Comparison of ENCODE assay signal across 8 mouse cellular contexts in the genomic region with DNA sequence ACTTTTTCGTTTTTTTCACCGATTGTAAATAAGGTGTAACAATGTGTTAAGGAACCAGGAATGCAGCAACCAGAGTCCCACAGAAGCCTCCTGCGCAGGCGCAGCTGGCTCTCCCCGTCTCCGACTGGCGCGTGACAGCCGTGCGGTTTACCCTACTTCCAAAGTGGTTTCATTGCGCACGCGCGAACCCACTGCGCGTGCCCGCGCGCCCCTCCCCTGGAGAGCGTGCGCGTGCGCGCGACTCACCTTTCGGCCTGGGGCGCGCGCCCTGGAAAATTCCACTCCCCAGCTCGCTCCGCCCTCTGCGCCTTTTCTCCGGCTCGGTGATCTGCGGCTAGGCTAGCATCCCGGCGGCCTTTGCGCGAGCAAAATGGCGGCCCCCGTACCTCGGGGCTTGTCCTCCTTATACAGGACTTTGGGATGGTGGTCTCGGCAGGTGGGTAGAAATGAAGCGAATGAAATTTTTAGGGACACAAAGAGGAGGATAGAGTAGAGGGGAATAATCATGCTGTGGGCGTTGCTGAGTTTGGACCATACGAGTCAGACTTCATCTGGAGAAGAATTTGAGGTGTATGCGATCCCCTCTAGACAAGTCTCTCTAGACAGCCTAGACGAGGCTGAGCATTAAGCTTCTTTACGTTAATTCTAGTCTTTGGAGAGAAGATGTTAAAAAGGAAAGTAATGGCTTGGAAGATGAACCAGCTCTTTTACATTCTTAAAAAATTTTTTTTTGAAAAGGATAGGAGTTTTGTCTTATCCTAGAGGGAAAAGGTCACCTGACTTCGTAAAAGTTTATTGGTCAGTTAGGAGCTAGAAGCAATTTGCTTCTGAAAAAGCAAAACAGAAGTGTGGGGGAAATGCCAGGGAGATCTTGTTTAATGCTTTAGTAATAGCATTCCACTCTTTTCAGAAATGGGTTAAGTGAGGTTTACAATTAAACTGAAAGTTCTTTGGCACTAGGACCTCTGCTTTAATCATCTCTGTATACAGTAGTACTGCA. TPM values are rescaled to one million over a fixed set of nuclear protein-coding genes. Genes with fewer than 3 reads are reported as not detected.
DNase-seq lines count a peak whose midpoint lies in the region; ATAC-seq lines count a peak whose summit lies in the region.

A gene (plus strand): TSS at position 213 of the 1,000 bp plus-strand sequence.

- H3K4me2 ChIP-seq in heart, embryonic 14.5 days (ENCODE audit: low read length): peak within 1 kb of the TSS; percentile 62
- peak within 1 kb of the TSS; percentile 62 for H3K4me2 ChIP-seq in liver, embryonic 13.5 days
- H3K4me2 ChIP-seq in stomach, embryonic 16.5 days (ENCODE audit: low read depth, low read length): peak within 1 kb of the TSS; percentile 70

- H3K4me3 ChIP-seq in brown adipose tissue, adult 24 weeks (ENCODE audit: insufficient read depth, low read depth, low read length): peak within 1 kb of the TSS; percentile 71
- peak within 1 kb of the TSS; percentile 50 to 55 for H3K4me3 ChIP-seq in heart, embryonic 14.5 days (ENCODE audit: control insufficient read depth in 1 of 2, insufficient read depth in 1 of 2, low read depth in 1 of 2, low read length in 2 of 2)
- H3K4me3 ChIP-seq in liver, embryonic 13.5 days (replicated peaks): peak within 1 kb of the TSS; percentile 69
- peak within 1 kb of the TSS; percentile 65 for H3K4me3 ChIP-seq in stomach, embryonic 16.5 days (replicated peaks; ENCODE audit: low read length)

- peak within 1 kb of the TSS; percentile 78 for H3K9ac ChIP-seq in heart, embryonic 14.5 days (ENCODE audit: low read length)
- H3K9ac ChIP-seq in liver, embryonic 13.5 days: peak within 1 kb of the TSS; percentile 72
- H3K9ac ChIP-seq in stomach, embryonic 16.5 days (ENCODE audit: low read length): peak within 1 kb of the TSS; percentile 77

- ATAC-seq in heart, embryonic 14.5 days (ENCODE audit: insufficient number of reproducible peaks, insufficient read depth, low FRiP score, low read depth): peak; percentile 93
- peak; percentile 93 for ATAC-seq in liver, embryonic 13.5 days (ENCODE audit: low read depth)
- peak; percentile 94 for ATAC-seq in stomach, embryonic 16.5 days (ENCODE audit: insufficient read depth, low FRiP score)

- H3K27me3 ChIP-seq in heart, embryonic 14.5 days (ENCODE audit: control insufficient read depth, insufficient read depth, low read length): no peaks in the 10 kb centered on the region
- H3K27me3 ChIP-seq in liver, embryonic 13.5 days: peaks cover 15% of the 10 kb centered on the region
- no peaks in the 10 kb centered on the region for H3K27me3 ChIP-seq in stomach, embryonic 16.5 days (ENCODE audit: control insufficient read depth, insufficient read depth, low read length)

- peaks cover 22% of the 10 kb centered on the region for H3K36me3 ChIP-seq in heart, embryonic 14.5 days (ENCODE audit: control insufficient read depth, insufficient read depth, low read length)
- H3K36me3 ChIP-seq in liver, embryonic 13.5 days: peaks cover 13% of the 10 kb centered on the region; the same call in 1 of the 2 replicates
- H3K36me3 ChIP-seq in stomach, embryonic 16.5 days (ENCODE audit: control insufficient read depth, insufficient read depth, low read length): no peaks in the 10 kb centered on the region

- under 1% methylated on average over 50 of the region's 50 CpGs for WGBS in heart, embryonic 14.5 days
- WGBS in liver, embryonic 13.5 days (ENCODE audit: insufficient replicate concordance): under 1% methylated on average over 50 of the region's 50 CpGs
- WGBS in stomach, embryonic 16.5 days: under 1% methylated on average over 50 of the region's 50 CpGs

- no peaks in the 10 kb centered on the region for H3K9me3 ChIP-seq in heart, embryonic 14.5 days (ENCODE audit: control insufficient read depth, low read length)
- H3K9me3 ChIP-seq in liver, embryonic 13.5 days (replicated peaks): no peaks in the 10 kb centered on the region
- H3K9me3 ChIP-seq in stomach, embryonic 16.5 days (replicated peaks; ENCODE audit: control insufficient read depth, low read length): no peaks in the 10 kb centered on the region

- DNase-seq in CD4-positive, CD25-positive, alpha-beta regulatory T cell, adult 2 months (ENCODE audit: low read depth, low spot score): peak; percentile 99
- DNase-seq in fibroblast of lung, adult 2 months (ENCODE audit: low read depth): peak; percentile 96
- DNase-seq in kidney, postnatal 14 days: peak; percentile 100
- peak; percentile 98 for DNase-seq in liver, embryonic 13.5 days
- DNase-seq in neural tube, embryonic 10.5 days (ENCODE audit: extremely low spot score, low spot score): peak; percentile 99

- H3K4me1 ChIP-seq in brown adipose tissue, adult 24 weeks (ENCODE audit: control insufficient read depth, insufficient read depth, insufficient read length, low read length): no peaks in the 10 kb centered on the region
- peaks cover 1 to 9% of the 10 kb centered on the region in 2 experiments for H3K4me1 ChIP-seq in heart, embryonic 14.5 days (ENCODE audit: control insufficient read depth in 2 of 2, insufficient read depth in 2 of 2, low read length in 2 of 2)
- H3K4me1 ChIP-seq in liver, embryonic 13.5 days (replicated peaks): peaks cover 24% of the 10 kb centered on the region
- peaks cover 5% of the 10 kb centered on the region for H3K4me1 ChIP-seq in stomach, embryonic 16.5 days (ENCODE audit: control insufficient read depth, insufficient read depth, low read length)

- peak within 1 kb of the TSS; percentile 70 for H3K27ac ChIP-seq in brown adipose tissue, adult 24 weeks (replicated peaks; ENCODE audit: low read depth, low read length)
- H3K27ac ChIP-seq in heart, embryonic 14.5 days (replicated peaks in 1 of 2; ENCODE audit: control insufficient read depth in 1 of 2, insufficient read depth in 1 of 2, low read depth in 2 of 2, low read length in 2 of 2): peak within 1 kb of the TSS; percentile 37 to 75
- peak within 1 kb of the TSS; percentile 55 for H3K27ac ChIP-seq in liver, embryonic 13.5 days
- peak within 1 kb of the TSS; percentile 76 for H3K27ac ChIP-seq in stomach, embryonic 16.5 days (ENCODE audit: low read length)

RNA-seq across cellular contexts. Expression of the gene that starts here (rescaled TPM):
- 51.3 and 53.2 TPM in 2 replicates for polyA plus RNA-seq in brown adipose tissue, adult 24 weeks (2012; ENCODE audit: insufficient read depth, insufficient read length, missing spikeins)
- polyA plus RNA-seq in heart, embryonic 14.5 days (2014; fragmentation: Nextera tagmentation; extraction: Ambion mirVana): 56.2 and 59.2 TPM in 2 replicates
- 33.4 and 39.8 TPM in 2 replicates for polyA plus RNA-seq in liver, embryonic 13.5 days (2015; fragmentation: Nextera tagmentation; extraction: Ambion mirVana)
- polyA plus RNA-seq in stomach, embryonic 16.5 days (2015; fragmentation: Nextera tagmentation; extraction: Ambion mirVana): 38.5 and 38.6 TPM in 2 replicates

Comparison
In these comparisons a context has a peak if more than half of its experiments do, and no peak if none do; other contexts are left out.
1. Peak in every context shown above with its lines: DNase-seq, ATAC-seq, H3K4me3 ChIP-seq and H3K27ac ChIP-seq.